Mouse (Mus musculus): Measurements from ENCODE around the gene Myt1l.

DNA sequence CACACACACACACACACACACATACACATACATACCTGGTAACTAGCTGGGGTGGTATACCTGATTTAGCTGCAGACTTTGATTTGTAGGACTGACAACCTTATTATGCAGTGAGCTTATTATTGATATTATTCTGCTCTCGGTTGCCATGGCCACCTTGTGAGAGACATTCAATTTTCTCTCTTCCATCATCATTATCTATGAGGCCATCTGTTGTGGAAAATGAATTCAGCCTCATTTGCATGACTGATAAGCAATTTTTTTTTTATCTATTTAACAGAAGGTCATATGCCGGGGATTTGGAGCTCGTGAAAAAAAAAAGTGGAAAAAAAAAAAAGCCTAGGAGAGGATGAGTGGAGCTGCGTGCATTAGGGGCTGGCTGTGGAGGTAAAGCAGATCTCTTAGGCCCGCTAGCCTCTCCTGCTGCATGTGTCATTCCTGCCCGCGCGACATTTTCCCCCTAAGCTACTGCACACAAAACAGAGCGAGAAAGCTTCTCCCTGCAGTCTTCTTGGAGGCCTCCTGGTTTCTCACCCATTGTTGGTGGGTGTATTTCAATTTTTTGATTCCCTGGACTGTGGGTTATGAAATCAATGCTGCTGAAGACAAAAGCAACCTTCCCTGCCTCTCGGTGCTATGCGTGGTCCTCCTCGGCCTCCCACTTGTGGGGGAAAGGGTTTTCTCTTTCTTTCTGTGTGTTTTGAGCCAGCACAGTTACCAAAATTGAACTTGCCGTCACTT, at the start of gene Myt1l:
- TF ChIP-seq CTCF (IDR thresholded peaks at IDR 0.05; ENCODE audit: low read depth, low read length), result no peak
- no peak for TF ChIP-seq POLR2A (IDR thresholded peaks at IDR 0.05; ENCODE audit: extremely low read depth, insufficient read depth, low read length)

All from liver, adult 2 months (tissue).